Mouse (Mus musculus) heart, adult 8-10 months (tissue): Measurements from ENCODE around the gene E2f8. TPM values are rescaled to one million over a fixed set of nuclear protein-coding genes. Genes with fewer than 3 reads are reported as not detected.

Experiments
- DNase-seq: peaks from one replicate; pipeline ENCODE4 v3.0.0; 2022; ENCODE audit warnings: low spot score
- total RNA-seq, 4 experiments: library from RNA; stranded (reverse); gene quantifications; 2 replicates each; pipeline ENCODE4 v1.2.4; 2022

E2f8 gene
- total RNA-seq, 4 experiments from 2014 or later, result 0.87 to 2.1 (median 1.2) TPM

DNA sequence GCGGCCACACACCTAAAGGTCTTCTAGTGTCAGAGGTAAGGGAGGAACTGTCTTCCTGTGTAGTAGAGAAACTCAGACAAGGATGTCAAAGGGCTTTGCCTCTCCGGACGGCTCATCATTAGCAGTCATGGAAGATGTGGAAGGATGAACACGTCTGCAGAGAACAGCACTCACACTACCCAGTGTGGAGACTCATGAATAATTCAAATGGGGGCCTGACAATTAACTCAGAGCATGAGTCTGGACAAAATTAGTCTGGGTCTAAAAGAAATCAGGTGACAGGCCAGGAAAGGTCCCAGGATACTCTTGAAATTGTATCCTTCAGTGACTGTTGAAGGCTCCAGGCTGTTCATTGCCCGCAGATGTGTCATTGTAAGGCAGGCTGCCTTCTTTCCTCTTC lies 9.6 kb upstream of the E2f8 start:
- DNase-seq, result no peak

DNA sequence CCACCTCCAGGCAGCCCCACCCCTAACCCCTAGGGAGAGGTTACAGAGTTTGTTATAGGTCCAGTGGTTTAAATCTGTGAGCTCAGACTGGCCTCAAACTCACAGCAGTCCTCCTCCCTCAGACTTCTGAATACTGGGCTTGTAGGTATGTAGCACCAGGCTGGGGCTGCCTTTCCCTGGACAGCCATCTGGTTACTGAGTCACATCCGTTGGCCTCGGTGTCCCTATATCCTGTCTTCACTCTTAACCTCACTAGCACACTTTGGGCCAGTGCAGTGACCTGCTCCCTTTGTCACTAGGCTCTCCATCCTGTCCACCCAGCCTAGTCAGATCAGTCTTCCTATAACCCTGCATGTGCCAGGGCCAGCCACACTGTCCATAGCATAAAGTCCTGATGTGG lies 7.4 kb upstream of the E2f8 start:
- no peak for DNase-seq

DNA sequence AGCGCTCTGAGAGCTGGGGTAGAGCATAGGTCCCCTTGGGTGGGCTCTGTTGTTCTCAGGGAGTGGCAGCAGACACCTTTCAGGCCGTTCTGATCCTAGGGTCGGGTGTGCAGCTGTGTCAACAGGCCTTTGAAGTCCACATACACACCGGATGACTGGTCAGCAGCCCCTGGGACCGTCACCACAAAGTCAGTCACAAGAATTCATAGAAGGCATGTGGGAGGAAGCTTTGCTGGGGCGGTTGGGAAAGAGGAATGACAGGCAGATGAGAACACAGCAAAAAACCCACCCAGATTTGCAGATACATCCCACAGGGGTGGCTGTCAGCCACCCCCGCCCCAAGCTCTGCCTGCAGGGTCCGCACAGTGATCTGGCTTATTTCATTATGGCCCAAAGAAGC lies 6.6 kb upstream of the E2f8 start:
- DNase-seq, result no peak

DNA sequence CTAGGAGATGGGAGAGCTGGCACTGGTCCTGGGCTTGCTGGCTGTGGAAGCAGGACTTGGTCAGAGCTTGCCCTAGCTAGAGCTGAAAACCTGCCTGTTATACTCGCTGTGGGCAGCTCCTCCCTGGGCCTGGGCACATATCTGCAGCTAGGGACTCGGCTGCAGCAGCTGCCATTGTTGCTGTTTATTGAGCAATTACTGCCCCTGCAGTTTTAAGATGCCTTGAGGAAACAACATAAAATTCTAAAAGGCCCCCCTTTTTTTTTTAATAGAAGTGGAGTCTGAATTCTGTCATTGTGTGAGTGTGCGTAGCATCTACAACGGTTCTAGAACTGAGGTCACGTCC lies 2.8 kb upstream of the E2f8 start:
- DNase-seq, result no peak

DNA sequence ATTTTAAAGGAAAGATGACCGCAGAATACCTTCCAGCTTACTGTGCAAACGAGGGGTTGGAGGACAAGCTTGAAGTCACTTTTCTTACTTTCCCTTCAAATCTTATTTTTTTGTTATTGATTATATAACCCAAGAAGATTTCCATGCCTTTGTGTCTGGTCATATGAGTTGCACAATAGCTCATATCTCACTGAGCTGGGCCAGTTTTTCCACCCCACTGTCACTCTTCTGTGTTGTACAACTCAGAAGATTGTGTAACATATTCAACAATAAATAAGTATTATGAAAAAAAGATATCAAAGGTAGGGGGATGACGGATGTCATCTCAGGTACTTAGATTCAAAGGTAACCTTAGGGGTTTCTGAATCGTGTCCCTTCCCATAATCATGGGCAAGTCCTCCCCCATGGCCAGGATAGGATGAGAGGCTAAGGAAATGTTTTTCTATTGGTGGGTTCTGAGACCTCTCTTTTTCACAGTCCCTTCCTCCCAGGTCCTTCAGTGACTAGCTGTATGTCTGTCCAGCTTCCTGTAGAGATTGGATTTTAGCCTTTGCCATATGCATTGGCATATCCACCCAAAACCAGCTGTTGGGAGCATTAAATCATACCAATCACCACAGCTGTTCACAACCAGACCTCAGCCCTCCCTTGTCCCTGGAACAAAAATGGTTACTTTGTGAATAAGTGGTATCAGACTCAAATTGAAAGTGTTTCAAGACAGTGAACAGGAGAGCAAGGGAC lies 2.3 kb upstream of the E2f8 start:
- DNase-seq, result no peak

DNA sequence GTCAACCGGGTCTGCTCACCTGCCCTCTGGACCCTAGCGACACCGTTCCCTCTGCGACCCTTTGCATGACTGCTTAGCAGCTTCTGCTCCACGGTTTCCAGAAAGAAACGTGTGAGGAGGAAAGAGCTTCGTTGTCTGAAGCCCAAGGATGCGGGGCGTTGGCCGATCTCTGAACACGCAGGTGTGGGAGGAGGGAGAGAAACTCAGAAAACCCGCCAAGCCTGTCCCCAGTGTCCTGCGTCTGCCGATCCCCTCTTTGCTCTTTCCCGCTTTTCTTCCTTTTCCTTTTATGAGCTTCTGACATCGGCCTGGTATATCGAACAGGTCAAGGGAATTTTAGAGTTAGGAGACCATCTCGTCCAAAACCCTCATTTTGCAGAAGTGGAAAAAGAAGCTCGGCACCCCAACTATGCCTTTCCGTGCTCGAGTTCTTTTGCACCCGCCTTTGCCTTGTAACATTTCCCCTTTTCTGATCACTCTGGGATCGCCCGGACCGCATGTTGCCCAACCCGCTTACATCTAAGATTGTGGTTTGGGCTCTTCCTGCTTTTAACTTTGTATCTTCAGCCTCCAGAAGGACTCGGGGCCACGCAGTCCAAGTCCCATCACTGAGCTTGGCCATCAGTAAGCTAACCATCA lies 694 bp upstream of the E2f8 start:
- no peak for DNase-seq

DNA sequence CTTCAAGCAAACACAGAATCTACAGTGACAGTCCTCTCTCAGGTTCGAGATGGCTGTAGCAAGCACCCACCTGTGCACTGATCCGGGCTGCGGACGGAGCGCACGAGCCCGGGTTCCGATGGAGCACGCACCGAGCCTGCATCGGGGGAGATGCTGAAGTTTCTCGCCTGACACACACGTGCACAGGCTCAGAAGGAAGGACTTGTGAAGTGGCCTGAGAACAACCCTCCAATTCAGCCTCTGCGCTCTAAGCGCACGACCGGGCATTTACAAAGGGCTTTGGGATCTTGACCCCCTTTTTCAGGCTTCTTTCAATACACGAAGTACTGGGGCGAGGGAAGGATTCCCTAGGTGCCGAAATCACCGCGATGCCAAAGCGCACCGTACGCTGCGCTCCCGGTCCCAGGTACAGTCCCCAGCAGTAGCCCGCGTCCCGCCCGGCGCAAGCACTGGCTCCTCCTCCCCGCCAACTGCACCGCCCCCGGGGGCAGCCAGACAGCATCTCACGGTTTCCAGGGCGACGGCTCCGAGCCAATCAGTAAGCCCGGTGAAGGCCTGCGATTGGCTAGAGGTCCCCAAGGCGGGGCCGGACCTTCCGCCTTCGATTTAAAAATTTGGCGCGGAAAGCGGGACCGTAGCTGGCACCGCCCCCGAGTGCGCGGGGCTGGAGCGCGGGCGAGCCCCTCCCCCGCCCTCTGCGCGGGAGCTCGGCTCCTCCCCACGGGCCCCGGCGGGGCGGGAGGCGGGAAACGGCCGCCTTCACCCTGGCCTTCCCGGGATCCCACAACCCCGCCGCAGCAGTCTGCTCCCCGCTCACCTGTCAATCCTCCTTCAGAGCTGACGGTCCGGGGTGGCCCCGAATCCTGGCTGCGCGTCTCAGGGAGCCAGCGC lies 560 bp downstream of the E2f8 start:
- peak; percentile 92 for DNase-seq

DNA sequence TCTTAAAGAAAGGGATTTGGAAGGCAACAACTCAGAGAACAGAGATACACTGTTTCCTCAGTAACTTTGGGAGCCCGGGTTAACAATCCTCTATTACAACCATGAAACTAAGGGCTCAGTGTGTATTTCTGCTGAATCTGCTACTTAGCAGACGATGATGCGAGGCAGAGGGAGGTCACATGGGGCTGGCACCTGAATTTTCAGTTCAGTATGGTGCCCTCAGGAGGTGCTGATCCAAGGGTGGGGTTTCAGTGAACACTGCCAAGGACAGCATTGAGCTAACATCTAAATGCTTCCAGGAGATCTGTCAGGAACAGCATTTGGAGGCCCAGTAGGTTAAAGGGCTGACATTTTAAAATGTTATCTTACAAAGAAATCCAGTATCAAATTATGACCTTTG lies 1.8 kb downstream of the E2f8 start:
- DNase-seq, result no peak

DNA sequence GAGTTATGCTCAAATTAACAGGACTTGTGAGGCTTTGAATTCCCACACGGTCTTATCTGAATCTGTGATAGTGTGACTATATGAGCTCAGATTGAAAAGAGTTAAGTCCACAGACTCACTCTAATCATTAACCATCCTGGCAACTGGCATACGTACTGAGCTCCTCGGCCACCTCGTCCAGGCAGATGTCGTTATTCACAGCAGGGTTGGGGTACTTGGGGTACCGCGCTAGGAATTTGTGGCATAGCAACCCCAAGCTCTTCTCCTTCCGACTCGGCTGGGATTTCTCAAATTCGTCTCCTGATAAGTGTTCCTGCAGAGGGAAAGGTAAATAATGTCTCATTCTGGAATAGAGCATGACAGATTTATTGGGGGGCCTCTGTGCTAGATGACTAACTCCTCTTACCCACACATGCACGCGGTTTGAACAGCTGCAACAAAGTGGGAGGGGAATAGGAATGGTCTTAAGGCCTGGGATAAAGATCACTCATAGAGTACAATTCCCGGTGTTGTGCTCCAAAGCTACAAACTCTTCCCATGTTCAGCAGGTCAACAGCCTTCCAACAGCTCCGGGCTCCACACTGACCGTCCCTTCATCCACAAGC lies 3.5 kb downstream of the E2f8 start:
- DNase-seq, result no peak

DNA sequence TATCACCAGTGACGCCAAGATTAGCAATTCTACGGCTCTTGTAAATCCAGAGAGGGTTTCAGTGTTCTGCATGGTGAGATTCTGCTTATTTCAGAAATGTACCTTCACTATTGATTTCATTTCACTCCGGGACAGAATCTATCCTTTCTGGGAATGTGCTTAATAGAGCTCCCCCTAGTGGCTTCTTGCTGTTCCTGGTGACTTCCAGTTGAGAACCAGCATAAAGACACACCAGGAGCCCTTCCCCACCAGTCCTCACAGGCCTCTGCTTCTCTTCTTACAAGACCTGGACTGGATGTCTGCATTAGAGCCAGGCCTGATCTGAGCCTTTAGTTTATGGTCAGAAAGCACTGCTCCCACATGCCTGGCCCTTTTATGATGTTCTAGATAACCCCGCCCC lies 4.9 kb downstream of the E2f8 start:
- peak; percentile 63 for DNase-seq

DNA sequence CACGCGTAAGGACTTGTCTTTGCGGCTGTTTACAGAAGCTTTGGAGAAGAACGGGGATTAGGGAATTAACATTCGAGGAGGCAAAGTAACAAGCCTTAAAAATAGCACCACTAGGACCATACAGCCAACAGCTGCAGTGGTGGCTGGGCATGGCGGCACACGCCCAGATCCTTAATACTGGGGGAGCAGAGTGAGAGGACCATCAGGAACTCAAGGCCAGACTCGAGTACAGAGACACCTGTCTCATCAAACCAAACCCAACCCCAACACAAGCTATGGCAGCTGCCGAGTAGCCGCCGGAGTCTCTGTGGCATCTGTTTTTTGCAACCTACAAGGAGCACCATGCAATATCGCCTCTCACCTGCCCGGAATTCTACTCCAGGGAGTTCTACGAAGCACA lies 6.3 kb downstream of the E2f8 start:
- no peak for DNase-seq

DNA sequence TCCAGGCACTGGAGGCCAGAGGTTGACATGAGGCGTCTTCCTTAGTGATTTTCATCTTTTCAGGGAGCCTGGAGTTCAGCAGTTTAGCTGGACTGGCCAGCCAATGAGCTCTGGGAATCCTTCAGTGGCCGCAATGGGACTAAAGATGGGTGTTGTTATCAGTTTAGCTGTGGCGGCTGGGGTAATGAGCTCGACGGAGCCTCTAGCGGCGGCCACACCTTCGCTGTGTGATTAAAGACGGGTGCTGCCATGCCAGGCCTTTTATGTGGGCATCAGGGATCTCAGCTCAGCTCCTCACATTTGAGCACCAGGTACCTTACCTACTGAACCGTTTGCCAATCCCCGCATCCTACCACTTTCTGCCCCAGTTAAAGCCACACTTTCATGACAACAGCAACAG lies 10.1 kb downstream of the E2f8 start:
- no peak for DNase-seq

DNA sequence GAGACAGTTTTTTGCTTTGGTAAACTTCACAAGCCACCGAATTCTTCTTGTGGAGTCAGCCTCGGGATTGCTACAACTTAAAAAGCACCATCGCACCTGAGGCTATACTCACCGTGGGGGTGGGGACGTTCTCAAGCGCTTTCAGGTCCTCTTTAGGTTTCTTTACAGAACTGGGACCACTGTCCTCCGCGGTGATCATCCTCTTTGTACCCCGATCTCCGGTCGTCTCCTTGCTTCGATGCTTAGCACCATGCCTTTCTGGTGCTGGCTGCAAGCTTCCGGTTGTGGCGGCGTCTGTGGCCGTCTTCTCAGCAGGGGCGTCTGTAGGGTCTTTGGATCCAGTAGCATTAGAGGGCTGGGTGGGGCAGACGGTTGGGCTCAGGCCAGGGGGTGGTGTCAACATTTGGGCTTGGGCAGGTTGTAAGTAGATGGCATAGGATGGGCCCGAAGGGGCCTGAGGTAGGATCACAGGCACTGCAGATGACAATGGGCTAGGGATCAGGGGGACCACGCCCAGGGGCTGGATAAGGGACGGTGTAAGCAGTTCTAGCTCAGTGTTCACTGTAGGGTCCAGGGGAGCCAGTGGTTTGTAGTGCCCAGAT lies 10.7 kb downstream of the E2f8 start:
- no peak for DNase-seq

DNA sequence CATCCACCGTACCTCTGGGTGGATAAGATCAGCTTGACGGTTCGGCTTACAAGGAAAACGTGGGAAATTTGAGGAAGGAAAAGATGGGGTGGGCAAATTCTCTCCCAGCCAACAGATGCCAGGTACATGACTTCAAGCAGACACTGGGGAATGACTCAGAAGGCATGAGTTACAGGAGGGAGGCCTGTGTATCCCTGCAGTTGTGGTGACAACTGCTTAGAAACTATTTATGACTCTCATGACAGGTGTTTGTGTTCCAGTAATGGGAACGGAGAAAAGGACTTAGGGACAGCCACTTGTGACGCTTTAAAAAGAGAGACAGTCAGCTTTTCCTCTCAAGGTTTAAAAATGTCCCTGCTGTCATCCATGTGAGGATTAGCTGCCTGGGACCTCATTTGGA lies 11.3 kb downstream of the E2f8 start:
- no peak for DNase-seq

DNA sequence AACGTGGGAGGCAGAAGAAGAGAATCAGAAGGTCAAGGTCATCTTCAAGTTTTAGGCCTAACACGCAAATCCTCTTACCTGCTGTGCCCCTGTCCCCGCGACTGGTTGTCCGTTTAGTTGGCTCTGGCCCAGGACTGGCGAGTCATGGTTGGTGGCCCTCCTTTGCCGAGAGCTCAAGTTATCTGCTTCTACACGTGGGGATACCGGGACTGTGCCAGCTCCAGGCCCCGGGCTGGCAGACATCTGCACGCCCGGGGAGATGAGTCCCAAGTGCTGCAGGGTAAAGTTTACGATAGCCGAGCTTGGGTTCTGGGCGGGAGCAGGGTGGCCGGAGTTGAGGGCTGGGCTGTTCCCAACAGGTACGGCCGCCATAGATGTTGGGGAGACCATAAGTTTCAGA lies 13.8 kb downstream of the E2f8 start:
- DNase-seq, result no peak

DNA sequence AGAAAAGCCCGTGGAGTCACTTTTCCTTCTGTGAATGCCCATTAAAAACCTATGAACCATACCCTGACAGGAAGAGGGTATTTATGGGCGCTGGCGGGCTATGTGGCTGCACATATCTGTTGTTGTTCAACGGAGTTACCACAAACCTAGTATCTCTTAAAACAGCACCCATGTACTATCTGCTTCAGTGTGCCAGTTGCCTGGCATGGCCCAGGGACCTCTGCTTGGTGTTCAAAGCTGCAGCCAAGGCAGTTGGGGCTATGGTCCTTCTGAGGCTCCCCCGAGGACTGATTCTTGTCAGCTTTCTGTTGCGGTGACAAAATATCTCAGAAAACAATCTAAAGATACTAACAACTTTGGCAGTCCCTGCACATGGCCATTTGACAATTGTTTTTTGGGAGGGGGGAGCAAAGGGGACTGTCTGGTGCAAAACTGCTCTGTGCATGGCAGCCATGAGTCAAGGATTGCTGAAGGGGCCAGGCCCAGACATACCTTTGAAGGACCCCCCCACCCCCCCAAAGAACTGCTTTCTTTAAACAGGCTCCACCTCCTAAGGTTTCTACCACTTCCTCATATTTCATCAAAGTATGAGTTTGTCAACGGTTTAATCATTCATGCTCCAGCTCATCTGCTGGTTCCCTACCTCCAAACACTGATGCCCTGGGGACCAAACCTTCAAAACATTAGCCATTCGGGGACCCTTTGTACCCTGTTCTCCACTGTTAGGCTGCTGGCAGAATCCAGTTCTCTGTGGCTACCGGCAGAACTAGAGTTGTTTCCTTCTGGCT lies 16.5 kb downstream of the E2f8 start:
- no peak for DNase-seq

DNA sequence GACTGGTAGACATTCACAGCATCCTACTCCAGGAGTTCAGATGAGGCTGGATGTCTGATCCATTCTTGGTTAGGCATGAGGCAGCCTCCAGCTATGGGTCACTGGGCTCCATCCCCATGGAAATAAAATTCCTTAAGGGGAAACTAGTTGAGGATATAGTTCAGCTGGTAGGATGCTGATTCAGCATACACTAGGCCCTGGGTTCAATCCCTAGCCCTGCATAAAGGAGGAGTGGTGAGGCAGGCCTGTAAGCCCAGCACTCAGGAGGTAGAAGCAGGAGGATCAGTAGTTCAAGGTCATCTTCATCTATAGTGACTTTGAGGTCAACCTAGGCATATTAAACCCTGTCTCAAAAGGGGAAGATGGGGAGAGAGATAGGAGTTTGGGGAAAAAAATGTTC lies 17.2 kb downstream of the E2f8 start:
- no peak for DNase-seq

DNA sequence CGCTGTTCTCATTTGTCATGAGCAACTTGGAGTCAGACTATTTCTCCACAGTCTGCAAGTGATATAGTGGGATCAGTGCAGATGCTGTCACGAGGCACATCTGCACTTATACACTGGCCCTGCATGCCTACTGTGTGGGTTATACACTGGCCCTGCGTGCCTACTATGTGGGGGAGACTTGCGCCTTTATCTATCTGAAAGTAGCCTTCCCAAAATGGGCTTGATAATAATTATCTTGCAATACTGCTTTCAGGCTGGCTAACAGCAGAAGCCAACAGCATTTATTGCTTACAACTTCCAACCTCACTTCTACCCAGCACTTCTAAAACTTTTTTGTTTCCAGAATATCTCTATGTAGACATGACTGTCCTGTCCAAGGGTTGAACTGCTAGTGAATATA lies 19.6 kb downstream of the E2f8 start:
- DNase-seq, result no peak

DNA sequence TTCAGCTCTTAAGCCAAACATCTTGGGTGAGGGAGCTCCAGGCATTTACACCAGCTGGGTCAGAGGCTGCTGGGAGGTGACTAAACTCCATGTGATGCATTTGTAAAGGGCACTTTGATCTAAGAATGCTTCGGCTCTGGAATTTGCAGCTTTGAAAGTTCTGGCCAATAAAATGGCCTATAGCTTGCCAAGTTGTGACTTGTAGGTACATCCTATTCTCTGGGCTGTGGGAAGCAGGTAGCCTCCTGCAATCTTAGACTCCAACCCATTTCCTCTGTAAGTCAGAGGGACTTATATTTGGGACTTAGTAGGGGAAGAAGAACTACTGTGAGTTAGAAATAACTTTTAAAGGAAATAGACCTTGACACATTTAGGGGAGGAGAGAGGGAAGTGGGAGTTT lies 20.4 kb downstream of the E2f8 start:
- DNase-seq, result no peak

DNA sequence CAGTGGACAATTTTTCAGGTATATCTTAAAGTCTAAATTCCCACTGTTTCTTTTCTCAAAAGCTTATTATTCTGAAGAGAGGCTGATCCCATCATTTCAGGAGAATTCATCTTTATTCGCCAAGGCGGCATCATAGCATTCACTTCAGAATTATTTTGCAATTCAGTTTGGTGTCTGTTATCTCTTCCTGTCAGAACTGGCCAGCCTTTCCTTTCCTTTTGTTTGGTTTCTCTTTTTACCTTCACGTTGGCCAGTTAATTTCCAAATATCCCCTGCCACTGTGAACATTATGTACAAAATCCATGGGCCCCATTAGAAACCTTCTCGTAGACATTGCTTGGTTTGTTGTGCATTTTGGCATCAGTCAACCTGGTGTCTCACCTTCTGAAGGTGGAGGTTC lies 22.0 kb downstream of the E2f8 start:
- no peak for DNase-seq

DNA sequence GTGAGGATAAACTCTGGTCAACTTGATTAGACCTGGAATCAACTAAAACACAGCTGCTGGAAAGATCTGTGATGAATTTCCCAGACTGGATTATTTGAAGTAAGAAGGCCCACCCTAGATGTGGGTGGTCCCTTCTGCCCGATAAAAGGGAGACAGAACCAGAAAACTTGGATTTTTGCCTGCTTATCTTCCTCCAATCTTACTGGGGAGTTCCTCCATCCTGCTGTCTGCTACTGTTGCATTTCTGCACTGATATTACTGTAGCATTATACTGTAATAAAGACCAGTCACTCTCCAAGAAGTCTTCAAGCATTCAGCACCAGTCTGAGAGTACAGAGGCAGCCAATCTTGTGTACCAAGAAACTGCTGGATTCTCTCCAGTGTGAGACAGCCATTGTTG lies 23.1 kb downstream of the E2f8 start:
- no peak for DNase-seq
